Mouse (Mus musculus): ENCODE measurements around the gene Robo1. TPM values are rescaled to one million over a fixed set of nuclear protein-coding genes. Genes with fewer than 3 reads are reported as not detected.

Robo1 gene
- polyA plus RNA-seq, 2 experiments from 2014 or later: 0.20 TPM; not detected in 1

DNA sequence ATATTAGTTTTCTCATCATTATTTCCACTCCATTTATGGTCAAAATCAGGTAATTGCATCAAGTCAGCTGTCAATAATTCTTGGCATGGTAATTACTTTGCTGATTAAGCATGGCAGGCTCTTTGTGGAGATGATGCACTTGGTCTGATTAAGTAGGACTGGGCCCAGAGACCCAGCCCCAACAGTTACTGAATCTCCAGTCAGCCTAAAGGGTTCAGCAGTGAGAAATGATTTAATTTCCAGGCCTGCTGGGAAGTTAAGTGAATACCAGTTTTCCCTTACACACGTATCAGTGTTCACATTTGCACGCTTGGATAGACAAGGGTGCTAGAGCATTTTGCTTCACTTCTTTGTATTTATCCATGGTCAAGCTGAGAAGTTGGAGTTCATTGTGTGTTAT, 526.2 kb downstream of the Robo1 start:
- ATAC-seq: no peak

- no peak for ATAC-seq
Observed at GRCm38 (mm10) chr16:72839031-72839430, 530.9 kb downstream of the Robo1 start.

DNA sequence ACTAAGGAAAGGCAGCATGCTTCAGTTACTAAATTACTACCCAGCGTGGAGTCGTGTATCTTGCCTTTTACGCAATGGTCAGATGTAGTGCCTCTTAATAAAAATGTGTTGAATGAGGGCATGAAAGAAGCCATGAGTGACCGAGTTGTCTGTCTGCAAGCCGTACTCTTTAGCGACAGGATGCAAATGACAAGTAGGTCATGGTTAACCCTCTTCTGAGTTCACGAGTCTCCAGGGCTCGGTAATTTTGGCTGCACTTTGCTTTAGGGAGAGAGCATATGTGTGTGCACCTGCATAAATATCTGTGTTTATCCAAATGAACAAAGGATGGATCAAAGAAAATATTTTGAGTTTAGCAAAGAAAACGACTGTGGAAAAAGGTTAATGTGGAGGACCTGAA, 533.0 kb downstream of the Robo1 start:
- ATAC-seq: no peak

- no peak for ATAC-seq
Observed at GRCm38 (mm10) chr16:72854101-72854500, 546.0 kb downstream of the Robo1 start.

GRCm38 (mm10) chr16:72854809-72855503, 546.9 kb downstream of the Robo1 start:
- no peak for ATAC-seq

DNA sequence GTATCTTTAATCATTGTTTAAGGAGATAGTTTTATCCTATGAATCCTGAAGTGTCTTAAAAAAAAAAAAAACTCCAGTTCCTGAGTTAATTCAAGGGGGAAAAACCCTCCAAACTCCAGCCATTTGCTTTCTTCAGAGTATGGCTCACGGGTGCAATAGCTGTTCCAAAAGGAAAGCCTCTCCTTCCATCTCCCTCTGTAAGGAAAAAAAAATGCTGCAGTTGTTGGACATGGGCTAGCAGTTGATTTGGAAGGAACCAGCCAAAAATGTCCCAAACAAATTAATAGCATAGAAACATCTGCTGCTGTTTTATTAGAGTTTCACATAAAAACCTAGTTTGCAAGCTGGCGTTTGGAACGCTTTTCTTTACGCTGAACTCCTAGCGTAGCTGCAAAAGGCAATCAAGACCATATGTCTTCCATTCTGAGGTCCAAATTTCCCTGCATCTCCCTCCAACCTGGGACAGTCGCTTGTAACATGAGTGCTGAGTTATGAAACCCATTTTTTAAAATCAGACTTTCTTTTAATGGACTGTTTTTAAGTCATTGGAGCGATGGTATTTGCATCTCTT, 553.7 kb downstream of the Robo1 start:
- ATAC-seq: no peak

DNA sequence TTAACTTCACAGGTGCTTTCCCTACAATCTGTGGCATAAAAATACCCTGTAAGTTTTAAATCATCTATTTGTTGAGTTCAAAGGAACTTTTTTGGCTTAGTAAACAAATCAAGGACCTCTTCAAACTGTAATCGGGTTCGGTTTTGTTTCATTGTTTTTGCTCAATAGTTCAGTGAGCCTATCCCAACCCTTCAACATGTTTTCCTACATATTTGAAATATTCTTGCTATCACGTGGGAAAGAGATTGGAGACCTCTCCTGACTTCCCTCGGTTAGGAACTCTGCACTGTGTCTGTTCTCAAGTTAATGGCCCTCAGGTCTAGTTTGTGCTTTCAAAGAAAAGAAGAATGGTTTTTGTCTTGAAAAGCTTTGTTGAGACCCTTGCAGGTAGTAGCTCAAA, 557.9 kb downstream of the Robo1 start:
- ATAC-seq: no peak

- ATAC-seq: no peak
Observed at GRCm38 (mm10) chr16:72874934-72875732, 567.0 kb downstream of the Robo1 start.

- no peak for ATAC-seq
Observed at GRCm38 (mm10) chr16:72888108-72888507, 580.0 kb downstream of the Robo1 start.

- no peak for ATAC-seq
Observed at GRCm38 (mm10) chr16:72889401-72889800, 581.3 kb downstream of the Robo1 start.

DNA sequence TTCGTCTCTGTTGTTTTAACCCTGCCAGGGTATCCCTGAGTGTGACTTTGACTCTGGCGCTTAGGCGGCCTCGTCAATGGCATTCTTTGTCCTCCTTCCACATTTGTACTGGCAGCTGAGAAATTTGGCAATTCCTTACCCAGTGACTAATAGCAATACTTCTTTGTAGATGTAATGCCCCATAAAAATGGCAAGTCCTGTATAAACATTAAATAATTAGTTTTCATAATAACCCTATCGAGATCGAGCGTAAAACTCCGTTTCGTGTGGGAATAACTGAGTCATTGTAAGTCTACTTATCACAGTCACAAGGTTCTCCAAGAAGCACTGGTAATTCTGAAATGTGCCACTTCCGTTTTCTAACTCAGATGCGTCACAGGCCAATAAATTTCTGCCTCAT, 589.0 kb downstream of the Robo1 start:
- ATAC-seq: no peak

- no peak for ATAC-seq
Observed at GRCm38 (mm10) chr16:72908895-72909294, 600.8 kb downstream of the Robo1 start.

GRCm38 (mm10) chr16:72913134-72913533, 605.0 kb downstream of the Robo1 start:
- ATAC-seq: no peak

DNA sequence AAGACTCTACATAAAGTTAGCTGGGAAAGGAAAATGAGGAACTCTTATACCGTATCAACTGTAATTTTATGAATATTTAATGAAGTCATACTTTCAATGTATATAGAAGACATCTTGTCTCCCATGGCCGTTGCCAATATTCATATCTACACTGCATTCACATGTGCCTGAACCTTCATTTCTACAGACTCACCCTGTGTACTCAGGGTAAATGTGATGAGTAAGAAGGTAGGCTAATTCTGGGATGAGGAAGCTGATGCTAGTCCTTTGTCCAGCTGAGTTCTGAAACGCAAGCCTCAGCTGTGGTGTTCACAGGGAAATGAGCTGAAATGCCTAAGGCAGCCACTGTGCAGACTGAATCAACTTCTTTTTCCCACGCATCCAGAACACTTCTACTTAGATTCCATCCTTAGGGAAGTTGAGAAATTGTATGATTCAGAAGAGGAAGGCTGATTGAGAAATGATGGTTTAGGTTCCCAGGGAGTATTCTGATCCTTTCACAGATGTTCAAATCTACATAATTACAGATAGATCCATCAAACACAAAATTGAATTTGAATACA, 606.0 kb downstream of the Robo1 start:
- no peak for ATAC-seq

DNA sequence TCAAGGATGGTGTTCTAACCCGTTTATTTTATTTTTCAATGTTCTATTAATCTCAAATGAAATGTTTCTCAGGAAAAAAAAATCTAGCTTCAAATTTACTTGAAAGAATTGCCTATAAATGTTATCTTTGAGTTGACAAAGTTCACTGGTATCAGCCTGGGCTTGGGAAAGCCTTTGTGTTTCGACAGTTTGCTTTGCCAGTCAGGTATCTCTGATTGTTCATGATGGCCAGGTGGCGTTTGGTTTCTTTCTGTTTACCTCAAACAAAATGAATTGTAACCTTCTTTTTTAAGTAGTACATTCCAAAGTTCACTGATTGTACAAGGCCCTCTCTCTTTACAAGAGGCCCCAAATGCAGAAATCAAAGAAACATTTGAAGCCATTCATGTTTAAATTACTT, 611.9 kb downstream of the Robo1 start:
- ATAC-seq: no peak

GRCm38 (mm10) chr16:72924423-72925224, 616.5 kb downstream of the Robo1 start:
- ATAC-seq: no peak

DNA sequence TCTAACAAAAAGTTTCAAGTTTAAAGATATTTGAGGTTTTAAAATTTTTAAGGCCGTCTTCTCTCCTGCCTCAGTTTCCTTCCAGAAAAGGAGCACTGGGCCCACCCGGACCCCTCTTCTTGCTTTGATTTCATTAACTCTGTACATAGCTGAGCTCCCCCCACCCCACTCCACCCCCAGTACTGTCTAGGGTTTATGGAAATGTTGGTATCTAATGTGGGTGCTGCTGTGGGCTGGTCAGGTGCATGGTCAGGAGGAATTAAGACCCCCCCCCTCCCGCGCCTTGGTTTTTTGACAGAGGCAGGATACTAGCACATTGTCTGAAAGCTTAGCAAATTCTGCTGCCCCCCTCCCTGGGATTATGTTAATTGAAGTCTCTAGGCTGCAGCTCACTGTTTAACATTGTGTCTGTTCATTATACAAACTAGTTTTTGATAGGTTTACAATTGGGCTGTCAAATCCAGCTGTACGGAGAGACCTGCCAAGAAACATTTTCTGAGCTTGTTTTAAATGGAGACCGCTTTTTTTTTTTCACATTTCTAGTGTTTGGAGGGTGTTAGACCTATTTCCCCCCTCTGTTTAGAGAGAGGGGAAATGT, 620.5 kb downstream of the Robo1 start:
- no peak for ATAC-seq

DNA sequence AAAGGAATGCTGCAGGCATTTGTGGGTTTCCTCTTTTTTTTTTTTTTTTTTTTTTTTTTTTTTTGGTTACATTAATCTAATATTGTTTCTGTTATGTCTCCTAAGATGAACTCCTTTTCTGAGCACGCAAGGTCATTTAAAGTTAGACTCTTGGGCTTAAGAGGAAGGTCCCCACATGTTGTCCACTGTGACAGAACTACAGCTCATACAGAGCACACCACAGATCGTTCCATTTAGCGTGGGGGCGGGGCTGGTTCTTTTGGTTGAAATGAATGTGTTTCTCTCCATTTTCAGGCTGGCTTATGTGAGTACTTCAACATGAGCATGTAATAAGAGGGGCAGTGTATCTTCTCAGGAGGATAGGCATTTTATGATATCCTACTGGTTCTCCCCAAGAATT, 622.8 kb downstream of the Robo1 start:
- ATAC-seq: no peak

GRCm38 (mm10) chr16:72934908-72935307, 626.8 kb downstream of the Robo1 start:
- ATAC-seq: no peak

DNA sequence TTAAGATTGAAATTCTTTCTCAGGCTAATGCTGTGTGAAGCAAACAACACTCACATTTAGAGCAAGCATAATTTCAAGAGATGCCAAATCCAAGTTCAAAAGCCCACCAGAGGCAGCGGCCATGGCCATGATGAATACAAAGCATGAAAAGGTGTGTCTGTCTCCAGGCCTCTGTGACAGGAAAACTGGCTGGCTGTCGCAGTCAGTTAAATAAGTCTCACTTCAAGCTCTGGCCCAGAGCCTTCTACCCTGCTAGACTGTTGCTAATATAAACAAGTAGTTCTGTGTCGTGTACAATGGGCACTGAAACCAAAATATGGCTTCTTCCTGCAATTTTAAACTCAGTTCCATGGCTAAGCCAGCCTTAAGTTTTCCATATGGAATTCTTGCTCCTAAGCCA, 629.1 kb downstream of the Robo1 start:
- ATAC-seq: no peak

GRCm38 (mm10) chr16:72939862-72940261, 631.8 kb downstream of the Robo1 start:
- ATAC-seq: no peak

GRCm38 (mm10) chr16:72940786-72941185, 632.7 kb downstream of the Robo1 start:
- no peak for ATAC-seq

Measured in CD4-positive, CD25-positive, alpha-beta regulatory T cell, adult 4 months (primary cell).